Mouse (Mus musculus): ENCODE measurements at regions not wholly inside any gene's neighbourhood (a gene's known extent, or its start where the extent isn't known, plus 50 kb on each side); places are given as distances from the start of the nearest gene placed in this dataset.

DNA sequence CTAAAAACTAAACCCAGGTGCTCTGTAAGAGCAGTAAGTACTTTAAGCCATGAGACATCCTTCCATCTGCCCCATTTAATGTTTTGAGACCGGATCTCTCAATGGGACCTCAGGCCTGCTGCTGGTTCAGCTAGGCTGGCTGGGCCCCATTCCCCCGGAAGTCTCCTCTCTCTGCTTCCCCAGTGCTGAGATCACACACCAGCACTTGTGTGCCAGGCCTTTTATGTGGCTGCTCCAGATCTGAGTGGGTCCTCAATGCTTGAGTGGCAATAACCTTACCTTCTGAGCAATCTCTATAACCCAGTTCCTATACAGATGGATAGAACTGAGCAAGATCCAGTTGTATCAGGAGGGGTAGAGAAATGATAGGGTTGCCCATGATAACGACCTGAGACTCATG, 118.9 kb upstream of the Tgfbr2 start:
- TF ChIP-seq POLR2A (IDR thresholded peaks at IDR 0.05; ENCODE audit: borderline replicate concordance, extremely low read depth, insufficient read depth, insufficient read length, poor library complexity, severe bottlenecking) (no peak), CTCF (IDR thresholded peaks at IDR 0.05; ENCODE audit: borderline replicate concordance, extremely low read depth, insufficient read depth, insufficient read length) (no peak)

Data from brain, embryonic 14.5 days (tissue).